Mouse (Mus musculus): ENCODE results near the gene Ralgds. TPM values are rescaled to one million over a fixed set of nuclear protein-coding genes. Genes with fewer than 3 reads are reported as not detected.

Ralgds gene
- 31.7 and 33.8 TPM in 2 replicates for polyA plus RNA-seq (2012; ENCODE audit: low replicate concordance)

DNA sequence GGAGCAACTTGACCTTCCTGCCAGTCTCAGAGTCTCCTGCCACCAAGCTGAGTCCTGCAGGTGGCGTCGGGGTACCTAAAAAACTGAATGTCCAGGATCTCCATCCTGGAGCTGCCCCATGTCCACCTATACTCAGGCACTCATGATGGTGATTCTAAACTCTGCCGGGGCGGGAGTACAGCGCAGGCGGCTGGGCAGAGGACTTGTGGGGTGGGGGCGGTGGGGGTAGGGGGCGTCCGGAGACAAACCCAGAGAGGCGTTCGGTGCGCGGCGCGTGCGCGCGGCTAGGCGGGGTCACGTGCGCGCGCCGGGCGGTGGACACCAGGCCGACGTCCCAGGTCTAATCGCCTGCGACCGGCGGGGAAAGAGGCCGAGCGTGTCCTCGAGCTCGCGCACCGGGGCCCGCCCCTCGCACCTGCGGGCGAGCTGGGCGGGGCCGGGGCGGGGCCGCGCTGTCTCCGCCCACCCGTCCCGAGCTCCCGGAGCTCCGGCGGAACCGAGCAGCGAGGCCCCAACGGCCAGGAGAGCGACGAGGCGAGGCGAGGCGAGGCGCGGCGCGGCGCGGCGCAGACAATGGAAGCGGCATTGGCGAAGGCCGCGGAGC, at the start of gene Ralgds:
Ralgds (plus strand) TSS at position 328 of the 604 bp plus-strand sequence.

DNA sequence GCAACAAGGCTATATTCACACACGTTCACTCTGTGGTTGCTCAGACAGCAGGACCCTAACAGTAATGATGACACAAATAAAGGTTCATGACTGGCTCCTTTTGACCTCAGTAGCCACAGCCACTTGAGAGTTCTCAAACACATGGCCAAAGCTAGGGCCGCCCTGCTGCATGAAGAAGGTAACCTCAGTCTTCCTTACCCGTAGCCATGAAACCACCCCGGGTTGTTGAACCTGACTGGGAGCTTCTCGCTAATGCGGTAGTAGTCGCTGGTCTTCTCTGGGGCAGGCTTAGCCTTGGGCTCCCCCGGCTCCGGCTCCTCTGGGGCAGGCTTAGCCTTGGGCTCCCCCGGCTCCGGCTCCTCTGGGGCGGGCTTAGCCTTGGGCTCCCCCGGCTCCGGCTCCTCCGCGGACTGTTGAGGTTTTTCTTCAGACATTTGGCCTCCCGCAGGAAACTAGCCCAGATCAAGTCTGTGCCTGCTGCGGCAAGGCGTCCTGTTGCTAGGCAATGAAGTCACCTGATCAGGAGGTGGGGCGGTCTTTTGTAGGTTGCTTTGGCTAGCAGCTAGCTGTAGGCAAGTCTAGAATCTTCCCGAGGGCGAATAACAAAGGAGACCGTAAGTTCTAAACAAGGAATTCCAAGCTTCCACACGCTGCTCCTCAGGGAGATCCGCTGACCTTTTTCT, 46.9 kb upstream of the Ralgds start, which contains the start of gene 1700007K13Rik:
1700007K13Rik (minus strand) TSS at position 497 of the 683 bp plus-strand sequence.

DNA sequence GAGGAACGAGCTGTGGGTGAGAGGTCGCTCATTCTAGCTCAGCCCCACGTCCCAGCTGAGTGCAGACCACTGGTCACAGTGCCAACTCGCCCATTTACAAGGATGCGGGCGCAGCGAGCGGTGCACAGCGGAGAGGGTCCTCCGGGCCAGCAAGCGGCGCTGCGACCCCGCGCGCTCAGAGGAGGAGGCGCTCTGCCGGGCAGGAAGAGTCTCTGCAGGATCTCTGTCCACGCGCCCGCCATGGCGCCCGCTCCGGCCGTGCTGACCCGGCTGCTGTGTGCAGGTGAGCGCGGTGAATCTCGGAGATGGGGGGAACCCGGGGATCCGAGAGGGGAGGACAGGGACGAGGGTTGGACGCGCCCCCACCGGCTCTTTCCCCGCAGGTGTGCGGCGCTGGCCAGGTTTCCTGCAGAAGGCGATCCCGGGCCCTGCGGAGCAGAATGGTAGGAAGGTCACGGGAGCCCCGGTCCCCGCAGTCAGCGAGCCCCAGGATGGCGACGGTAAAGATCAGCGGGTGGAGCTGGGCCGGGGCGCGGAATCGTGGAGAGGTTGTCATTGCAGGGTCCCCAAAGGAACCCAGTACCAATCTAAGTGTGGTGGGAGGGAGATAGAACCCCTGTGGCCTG, 45.0 kb upstream of the Ralgds start, which contains the start of gene Mrps2:
Mrps2 (plus strand) TSS at position 207 of the 626 bp plus-strand sequence.

DNA sequence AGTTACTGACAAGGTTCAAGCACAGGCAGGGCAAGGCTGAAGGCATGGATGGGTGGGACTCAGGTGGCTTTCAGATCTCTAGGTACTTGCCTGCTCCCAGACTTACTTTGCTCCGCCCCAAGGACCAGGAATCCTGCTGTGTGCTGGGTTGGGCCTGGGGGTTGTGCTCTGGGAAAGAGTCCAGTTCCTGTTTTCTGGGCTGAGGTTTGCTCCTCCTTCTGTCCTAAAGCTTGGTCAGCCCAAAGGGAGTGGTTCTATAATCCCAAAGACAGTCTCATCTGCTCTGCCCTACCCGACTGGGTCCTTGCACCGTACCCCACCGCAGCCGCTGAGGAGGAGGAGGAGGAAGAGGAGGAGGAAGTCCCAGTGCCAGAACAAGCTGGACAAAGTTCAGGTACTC, 16.3 kb upstream of the Ralgds start, which contains the start of gene Gbgt1:
Gbgt1 (plus strand) TSS at position 221 of the 400 bp plus-strand sequence.

DNA sequence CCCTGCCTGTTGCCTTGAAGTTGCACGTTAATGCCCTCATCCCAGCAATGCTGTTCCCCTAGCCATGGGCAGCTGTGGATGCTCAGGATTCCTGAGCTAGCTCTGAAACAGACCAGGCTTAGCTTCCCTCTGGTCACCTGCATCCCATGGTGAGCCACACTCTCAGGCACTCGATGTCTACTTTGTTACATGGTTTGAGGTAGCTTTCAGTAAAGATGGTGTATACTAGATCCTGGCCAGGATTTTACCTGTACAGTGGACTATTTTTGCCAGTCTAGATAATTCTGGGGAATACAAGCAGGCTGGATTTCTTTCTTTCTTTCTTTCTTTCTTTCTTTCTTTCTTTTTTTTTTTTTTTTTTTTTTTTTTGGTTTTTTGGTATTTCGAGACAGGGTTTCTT, 7.1 kb upstream of the Ralgds start, which contains the start of gene Gm10134:
Gm10134 (plus strand) TSS at position 301 of the 400 bp plus-strand sequence.

DNA sequence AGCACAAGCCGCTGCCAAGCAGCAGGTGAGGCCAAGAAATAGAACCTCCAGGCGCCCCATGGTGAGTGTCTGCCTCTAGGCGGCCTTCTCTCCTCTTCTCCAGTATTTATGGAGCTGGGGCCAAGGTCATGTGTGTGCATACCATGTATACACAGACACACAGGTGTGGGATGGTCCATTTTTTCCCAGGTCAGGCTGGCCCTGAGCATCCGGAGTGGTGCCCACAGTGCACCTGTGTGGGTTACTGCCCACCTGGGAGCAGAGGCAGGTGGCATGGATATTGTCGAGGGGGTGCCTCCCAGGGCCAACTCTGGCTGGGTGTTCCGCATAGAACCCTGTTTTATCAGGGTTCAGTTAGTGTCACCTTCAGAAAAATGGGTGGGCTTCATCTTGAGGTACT, 50.4 kb downstream of the Ralgds start, which contains the start of gene Cel:
Cel (minus strand) TSS at position 101 of the 400 bp plus-strand sequence.

DNA sequence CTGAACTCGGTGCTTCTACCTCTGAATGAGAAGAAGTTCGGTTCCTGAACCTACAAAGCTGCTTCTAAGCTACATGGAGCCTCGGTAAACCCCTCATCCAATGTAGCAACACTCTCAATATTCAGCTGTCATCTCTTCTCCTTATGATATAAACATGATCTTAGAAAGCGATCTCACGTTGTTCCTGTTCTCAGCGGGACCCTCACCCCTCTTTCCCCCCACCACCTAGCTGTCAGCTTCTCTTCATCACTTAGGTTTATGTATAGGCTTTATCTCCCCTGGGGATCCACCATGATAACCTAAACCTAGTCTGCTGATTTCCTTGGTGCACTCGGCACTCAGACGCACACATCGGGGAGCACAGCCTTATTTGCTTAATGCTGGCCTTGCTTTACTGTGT, 70.7 kb downstream of the Ralgds start, which contains the start of gene Gtf3c5:
Gtf3c5 (minus strand) TSS at position 101 of the 400 bp plus-strand sequence.

Other genes with a start within 250 kb of the Ralgds start
- gene Ppp1r26, start 66.3 kb upstream of the Ralgds start, polyA plus RNA-seq (2012; ENCODE audit: low replicate concordance) = 0.18 and 0.24 TPM in 2 replicates
- not detected in 2 replicates for gene 1700007K13Rik, start 46.8 kb upstream of the Ralgds start, polyA plus RNA-seq (2012; ENCODE audit: low replicate concordance)
- gene Mrps2, start 45.1 kb upstream of the Ralgds start, polyA plus RNA-seq (2012; ENCODE audit: low replicate concordance) = 19.1 and 30.2 TPM in 2 replicates
- gene Gbgt1, start 16.2 kb upstream of the Ralgds start, polyA plus RNA-seq (2012; ENCODE audit: low replicate concordance) = 2.6 and 2.7 TPM in 2 replicates
- gene Gm10134, start 7.0 kb upstream of the Ralgds start, polyA plus RNA-seq (2012; ENCODE audit: low replicate concordance) = 0.44 TPM in 1 of 2 replicates, not detected in the other
- gene Cel, start 50.3 kb downstream of the Ralgds start, polyA plus RNA-seq (2012; ENCODE audit: low replicate concordance) = 0.48 TPM in 1 of 2 replicates, not detected in the other
- gene Gtf3c5, start 70.6 kb downstream of the Ralgds start, polyA plus RNA-seq (2012; ENCODE audit: low replicate concordance) = 6.3 and 11.3 TPM in 2 replicates
- 2.2 and 37.9 TPM in 2 replicates for gene Gfi1b, start 108.9 kb downstream of the Ralgds start, polyA plus RNA-seq (2012; ENCODE audit: low replicate concordance)
- 3.1 and 7.3 TPM in 2 replicates for gene Tsc1, start 128.1 kb downstream of the Ralgds start, polyA plus RNA-seq (2012; ENCODE audit: low replicate concordance)
- gene Spaca9, start 186.6 kb downstream of the Ralgds start, polyA plus RNA-seq (2012; ENCODE audit: low replicate concordance) = 0.58 and 0.88 TPM in 2 replicates
- gene Ak8, start 187.0 kb downstream of the Ralgds start, polyA plus RNA-seq (2012; ENCODE audit: low replicate concordance) = 0.72 and 1.2 TPM in 2 replicates

Measured in hematopoietic multipotent progenitor cell, adult 10-12 weeks (in vitro differentiated cells).